Mouse (Mus musculus) embryonic fibroblast, embryonic 13.5 days (primary cell): ENCODE results near the gene Lgr5.

Experiments
- CTCF ChIP-seq: IDR thresholded peaks from 2 replicates; pipeline ENCODE4 v1.5.1; 2011; ENCODE audit warnings: mild to moderate bottlenecking, control low read depth, low read length, moderate library complexity, borderline replicate concordance; ENCODE audit not compliant: insufficient read depth
- POLR2A ChIP-seq: IDR thresholded peaks from 2 replicates; pipeline ENCODE4 v1.6.1; 2011; ENCODE audit warnings: low read depth, mild to moderate bottlenecking, control low read depth, low read length, moderate library complexity

GRCm38 (mm10) chr10:115462646-115463045 is 124.9 kb downstream of the Lgr5 start:
- no peak for TF ChIP-seq POLR2A
- TF ChIP-seq CTCF = no peak
